Mouse (Mus musculus) forebrain, embryonic 15.5 days (tissue): ENCODE measurements around the gene Slc5a5. TPM values are rescaled to one million over a fixed set of nuclear protein-coding genes. Genes with fewer than 3 reads are reported as not detected.
A peak's percentile ranks its signal among the peaks of the same experiment; 100 is the strongest.

Source experiments
- ATAC-seq: fragments of 200-750 bp; cut with Nextera tagmentation; replicated peaks from 2 replicates; pipeline ENCODE4 v1.8.0; 2017; ENCODE audit warnings: mild to moderate bottlenecking, moderate TSS enrichment, moderate library complexity
- H3K27ac ChIP-seq: fragments of 300-500 bp; sonication (generic); replicated peaks from 2 replicates; pipeline ENCODE4 v1.5.1; 2015; ENCODE audit warnings: mild to moderate bottlenecking, inconsistent platforms
- H3K27me3 ChIP-seq: fragments of 300-500 bp; sonication (generic); 2 replicates; pipeline ENCODE4 v1.6.1; 2015; ENCODE audit warnings: inconsistent platforms
- H3K36me3 ChIP-seq: fragments of 300-500 bp; sonication (generic); 2 replicates; pipeline ENCODE4 v1.6.1; 2015; ENCODE audit warnings: mild to moderate bottlenecking, inconsistent platforms
- H3K4me1 ChIP-seq: fragments of 300-500 bp; sonication (generic); 2 replicates; pipeline ENCODE4 v1.6.1; 2015; ENCODE audit warnings: inconsistent platforms
- H3K4me2 ChIP-seq: fragments of 300-500 bp; sonication (generic); replicated peaks from 2 replicates; pipeline ENCODE4 v1.6.1; 2015; ENCODE audit warnings: mild to moderate bottlenecking, inconsistent platforms
- H3K4me3 ChIP-seq: fragments of 300-500 bp; sonication (generic); 2 replicates; pipeline ENCODE4 v1.5.1; 2015; ENCODE audit warnings: mild to moderate bottlenecking, inconsistent platforms
- H3K9ac ChIP-seq: fragments of 300-500 bp; sonication (generic); replicated peaks from 2 replicates; pipeline ENCODE4 v1.6.1; 2015; ENCODE audit warnings: mild to moderate bottlenecking, inconsistent platforms
- H3K9me3 ChIP-seq: fragments of 300-500 bp; sonication (generic); 2 replicates; pipeline ENCODE4 v1.6.1; 2016; ENCODE audit warnings: inconsistent platforms
- WGBS: fragments of 180-500 bp; shearing (Covaris S2); methylation state at CpG from one replicate; pipeline ENCODE4 v1.1.7; 2015; ENCODE audit warnings: mixed read lengths; 5-methylcytosine and 5-hydroxymethylcytosine counted together
- microRNA counts: library from miRNA; unstranded; fragments of <30 nt; microRNA quantifications from one replicate; lab custom pipeline; 2016
- microRNA-seq: library from miRNA; unstranded; fragments of <30 nt; microRNA quantifications from one replicate; pipeline ENCODE4, GENCODE M21; 2016
- polyA plus RNA-seq: library from polyadenylated mRNA; unstranded; fragments of >200 nt; fragmentation: Nextera tagmentation; extraction: Ambion mirVana; gene quantifications from 2 replicates; pipeline ENCODE4 v1.2.1, GENCODE M21; 2015

The Slc5a5 gene
- polyA plus RNA-seq, 1 experiment from 2014 or later, result 1.4 TPM

GRCm38 (mm10) chr8:70836666-70837065, 55.9 kb downstream of the Slc5a5 start:
- H3K27ac ChIP-seq, result no peak overlapping the region
- no peak overlapping the region for H3K4me3 ChIP-seq
- no peaks in the 10 kb centered on the region for H3K9me3 ChIP-seq
- H3K36me3 ChIP-seq, result no peaks in the 10 kb centered on the region
- H3K4me2 ChIP-seq, result no peak overlapping the region
- peaks cover 18% of the 10 kb centered on the region for H3K4me1 ChIP-seq
- no peak for ATAC-seq
- no peaks in the 10 kb centered on the region for H3K27me3 ChIP-seq
- H3K9ac ChIP-seq, result no peak overlapping the region
- WGBS, result 87% methylated on average over 12 of the region's 12 CpGs

GRCm38 (mm10) chr8:70834071-70834470, 58.5 kb downstream of the Slc5a5 start:
- Histone ChIP-seq H3K27me3 (no peaks in the 10 kb centered on the region), H3K27ac (no peak overlapping the region), H3K4me3 (no peak overlapping the region), H3K9ac (no peak overlapping the region), H3K36me3 (no peaks in the 10 kb centered on the region), H3K4me1 (peaks cover 7% of the 10 kb centered on the region), H3K4me2 (no peak overlapping the region), H3K9me3 (no peaks in the 10 kb centered on the region)
- WGBS, result 95% methylated on average over 3 of the region's 3 CpGs
- no peak for ATAC-seq

GRCm38 (mm10) chr8:70833520-70833919, 59.0 kb downstream of the Slc5a5 start:
- Histone ChIP-seq H3K9ac (no peak overlapping the region), H3K27ac (no peak overlapping the region), H3K4me3 (no peak overlapping the region), H3K4me2 (no peak overlapping the region), H3K4me1 (peaks cover 3% of the 10 kb centered on the region), H3K9me3 (no peaks in the 10 kb centered on the region), H3K36me3 (no peaks in the 10 kb centered on the region), H3K27me3 (no peaks in the 10 kb centered on the region)
- ATAC-seq, result no peak
- 44% methylated on average over 15 of the region's 15 CpGs for WGBS

GRCm38 (mm10) chr8:70833018-70833482, 59.5 kb downstream of the Slc5a5 start:
- Histone ChIP-seq H3K4me1 (no peaks in the 10 kb centered on the region), H3K9ac (no peak overlapping the region), H3K9me3 (no peaks in the 10 kb centered on the region), H3K27ac (no peak overlapping the region), H3K4me2 (no peak overlapping the region), H3K36me3 (no peaks in the 10 kb centered on the region), H3K4me3 (no peak overlapping the region), H3K27me3 (no peaks in the 10 kb centered on the region)
- WGBS, result 58% methylated on average over 9 of the region's 9 CpGs
- no peak; the same call in 1 of the 2 replicates for ATAC-seq

MicroRNAs within 50 kb of the gene (microRNA counts, 519-probe panel; counts per million panel counts)
- microRNA mmu-miR-1969 (lab: Ali Mortazavi, UCI), result not detected

Small RNAs within 50 kb of the gene (microRNA-seq; reads per million reads assigned to microRNA genes)
- gene Mir1969 (3.7 reads per million, percentile 12 among the genes with 10 or more reads in this experiment), gene Mir7067 (0.88 reads per million)

Other genes with a start within 250 kb of the Slc5a5 start
- gene Pgpep1, start 232.4 kb downstream of the Slc5a5 start, polyA plus RNA-seq, result 63.6 and 70.2 TPM in 2 replicates
- 211 and 228 TPM in 2 replicates for gene Lsm4, start 219.5 kb downstream of the Slc5a5 start, polyA plus RNA-seq
- gene Jund, start 193.8 kb downstream of the Slc5a5 start, polyA plus RNA-seq, result 89.0 and 96.0 TPM in 2 replicates
- 0.13 and 0.14 TPM in 2 replicates for gene Iqcn, start 189.3 kb downstream of the Slc5a5 start, polyA plus RNA-seq
- not detected in 2 replicates for gene Gm3336, start 174.2 kb downstream of the Slc5a5 start, polyA plus RNA-seq
- gene Pde4c, start 169.0 kb downstream of the Slc5a5 start, polyA plus RNA-seq, result 0.13 and 0.22 TPM in 2 replicates
- 319 and 328 TPM in 2 replicates for gene Rab3a, start 138.1 kb downstream of the Slc5a5 start, polyA plus RNA-seq
- gene Mpv17l2, start 131.8 kb downstream of the Slc5a5 start, polyA plus RNA-seq, result 51.5 and 57.7 TPM in 2 replicates
- 126 and 127 TPM in 2 replicates for gene Pik3r2, start 116.0 kb downstream of the Slc5a5 start, polyA plus RNA-seq
- 24.6 and 25.0 TPM in 2 replicates for gene Mast3, start 87.7 kb downstream of the Slc5a5 start, polyA plus RNA-seq
- 0.08 and 0.18 TPM in 2 replicates for gene Il12rb1, start 84.3 kb downstream of the Slc5a5 start, polyA plus RNA-seq
- 9.0 and 9.6 TPM in 2 replicates for gene Arrdc2, start 53.0 kb downstream of the Slc5a5 start, polyA plus RNA-seq
- gene Kcnn1, start 29.5 kb downstream of the Slc5a5 start, polyA plus RNA-seq, result 12.4 and 14.3 TPM in 2 replicates
- gene Ccdc124, start 18.8 kb downstream of the Slc5a5 start, polyA plus RNA-seq, result 160 and 166 TPM in 2 replicates
- 2,771 and 2,787 TPM in 2 replicates for gene Rpl18a, start 4.7 kb upstream of the Slc5a5 start, polyA plus RNA-seq
- gene Map1s, start 13.2 kb upstream of the Slc5a5 start, polyA plus RNA-seq, result 60.1 and 62.0 TPM in 2 replicates